Mouse (Mus musculus) MEL (cell line): ENCODE results near the gene Sorl1.

ENCODE experiments used
- CHD1 ChIP-seq: IDR thresholded peaks from 2 replicates; pipeline ENCODE4 v1.6.1; 2012; ENCODE audit warnings: low read depth, mild to moderate bottlenecking, inconsistent platforms, low read length, improper control_type of control experiment
- CTCF ChIP-seq, 3 experiments: IDR thresholded peaks in 2 of 3; conservative IDR thresholded peaks in 1 of 3; 2 replicates each; pipeline ENCODE4 v1.5.1; 2011 to 2012; ENCODE audit warnings: low read length in 3 of 3, low read depth in 2 of 3, mild to moderate bottlenecking in 2 of 3, improper control_type of control experiment in 1 of 3, inconsistent platforms in 1 of 3, mixed read lengths in 1 of 3, moderate library complexity in 1 of 3; ENCODE audit not compliant: control insufficient read depth in 1 of 3, insufficient read depth in 1 of 3, poor library complexity in 1 of 3, severe bottlenecking in 1 of 3
- ELF1 ChIP-seq: IDR thresholded peaks from 2 replicates; pipeline ENCODE4 v1.6.1; 2014; ENCODE audit warnings: low read depth, mild to moderate bottlenecking, inconsistent platforms, low read length, improper control_type of control experiment, moderate library complexity
- GATA1 ChIP-seq: IDR thresholded peaks from 2 replicates; pipeline ENCODE4 v1.6.1; 2011; ENCODE audit warnings: low read depth, low read length, improper control_type of control experiment
- HCFC1 ChIP-seq: IDR thresholded peaks from 2 replicates; pipeline ENCODE4 v1.6.1; 2012; ENCODE audit warnings: low read depth, mild to moderate bottlenecking, inconsistent platforms, low read length, improper control_type of control experiment, moderate library complexity
- MEF2A ChIP-seq: IDR thresholded peaks from 2 replicates; pipeline ENCODE4 v1.6.1; 2014; ENCODE audit warnings: low read depth, mild to moderate bottlenecking, inconsistent platforms, low read length, improper control_type of control experiment; ENCODE audit not compliant: poor library complexity, insufficient replicate concordance, severe bottlenecking; ENCODE audit errors: extremely low read depth
- MYC ChIP-seq: IDR thresholded peaks from 2 replicates; pipeline ENCODE4 v1.6.1; 2011; ENCODE audit warnings: low read depth, mild to moderate bottlenecking, low read length, improper control_type of control experiment, moderate library complexity
- POLR2A ChIP-seq, 2 experiments: IDR thresholded peaks; 2 replicates each; pipeline ENCODE4 v1.6.1; 2011 to 2012; ENCODE audit warnings: low read length in 2 of 2, mild to moderate bottlenecking in 2 of 2, control low read depth in 1 of 2, improper control_type of control experiment in 1 of 2, low read depth in 1 of 2, moderate library complexity in 1 of 2; ENCODE audit not compliant: control insufficient read depth in 1 of 2, insufficient read depth in 1 of 2, poor library complexity in 1 of 2
- POLR2AphosphoS2 ChIP-seq: IDR thresholded peaks from 2 replicates; pipeline ENCODE4 v1.6.1; 2011; ENCODE audit warnings: low read length, improper control_type of control experiment
- RCOR1 ChIP-seq: IDR thresholded peaks from 2 replicates; pipeline ENCODE4 v1.6.1; 2012; ENCODE audit warnings: low read depth, mild to moderate bottlenecking, inconsistent platforms, low read length, improper control_type of control experiment
- ZNF384 ChIP-seq: IDR thresholded peaks from 2 replicates; pipeline ENCODE4 v1.6.1; 2012; ENCODE audit warnings: low read depth, mild to moderate bottlenecking, inconsistent platforms, low read length, improper control_type of control experiment

DNA sequence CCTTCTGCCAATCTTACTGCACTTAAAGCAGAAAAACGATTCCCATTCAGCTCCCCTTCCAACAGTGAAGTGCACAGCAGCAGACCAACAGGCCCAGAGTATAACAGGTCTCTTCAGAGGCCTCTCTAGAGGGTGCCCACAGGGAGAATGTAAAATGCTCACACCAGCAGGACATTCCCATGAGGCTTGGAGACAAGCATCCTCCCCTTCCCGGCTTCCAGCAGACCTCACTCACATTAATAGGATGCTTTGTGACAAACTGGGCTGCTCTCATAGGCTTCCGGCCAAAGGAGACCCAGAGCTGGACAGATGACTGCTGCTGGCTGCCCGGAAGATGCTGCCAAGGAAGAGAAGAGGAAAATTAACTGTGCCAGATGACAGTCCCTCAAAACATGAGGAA lies 52.1 kb downstream of the Sorl1 start:
- TF ChIP-seq CHD1 (no peak), MYC (no peak), CTCF (IDR thresholded peaks at IDR 0.05 in 2 of 3, conservative IDR thresholded peaks at IDR 0.05 in 1 of 3; ENCODE audit: control insufficient read depth in 1 of 3, insufficient read depth in 1 of 3, low read depth in 2 of 3, low read length in 3 of 3, poor library complexity in 1 of 3, severe bottlenecking in 1 of 3) (no peak), ELF1 (no peak), POLR2A (IDR thresholded peaks at IDR 0.05; ENCODE audit: control insufficient read depth in 1 of 2, insufficient read depth in 1 of 2, low read depth in 1 of 2, low read length in 2 of 2, poor library complexity in 1 of 2) (no peak), ZNF384 (no peak), GATA1 (no peak), HCFC1 (no peak), MEF2A (no peak), RCOR1 (no peak), POLR2AphosphoS2 (no peak)
